Mouse (Mus musculus) 416B (cell line): ENCODE results near the gene Zbtb48.

Experiments
- DNase-seq: peaks from one replicate; pipeline ENCODE4 v3.0.0; 2011; ENCODE audit warnings: low read depth

Zbtb48 gene

GRCm38 (mm10) chr4:152029087-152029486 lies 1.6 kb upstream of the Zbtb48 start:
- peak; percentile 41 for DNase-seq

DNA sequence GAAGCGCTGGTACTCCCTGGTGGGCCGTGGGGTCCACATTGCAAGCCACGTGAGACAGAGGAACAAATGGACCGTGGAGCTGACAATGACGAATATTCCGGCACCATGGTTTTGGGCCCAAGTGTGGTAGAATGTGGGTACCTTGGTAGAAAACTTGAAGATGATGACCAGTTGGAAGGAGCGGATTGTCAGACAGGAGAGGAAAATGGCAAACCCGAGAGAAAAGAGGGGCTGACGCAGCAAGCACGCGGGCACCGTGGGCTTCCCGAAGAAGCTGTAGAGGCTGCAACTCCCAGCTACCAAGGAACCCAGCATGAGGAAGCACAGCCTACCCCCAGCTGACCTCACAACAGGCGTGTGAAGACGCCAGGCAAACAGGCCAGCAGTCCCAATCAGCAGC lies 985 bp upstream of the Zbtb48 start:
- no peak for DNase-seq

GRCm38 (mm10) chr4:152026751-152027508 lies 541 bp downstream of the Zbtb48 start:
- no peak for DNase-seq

DNA sequence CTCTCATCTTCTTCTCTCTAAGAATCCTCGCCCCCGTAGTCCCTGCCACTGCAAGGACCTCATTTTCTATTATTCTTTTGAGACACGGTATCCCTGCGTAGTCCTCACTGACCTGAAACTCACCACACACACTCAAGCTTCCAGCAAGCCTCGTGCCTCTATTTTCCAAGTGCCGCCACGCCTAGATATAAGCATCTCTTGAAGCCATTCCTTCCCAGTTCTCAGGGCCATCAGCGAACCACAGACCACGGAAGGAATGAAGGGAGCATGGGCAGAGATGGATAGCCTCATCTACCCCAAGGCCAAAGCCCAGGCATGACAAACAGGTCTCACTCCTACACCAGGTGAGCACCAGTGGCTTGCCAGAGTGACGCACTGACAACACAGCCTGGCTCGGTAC lies 2.9 kb downstream of the Zbtb48 start:
- DNase-seq, result no peak

GRCm38 (mm10) chr4:152022506-152022905 lies 5.0 kb downstream of the Zbtb48 start:
- no peak for DNase-seq

DNA sequence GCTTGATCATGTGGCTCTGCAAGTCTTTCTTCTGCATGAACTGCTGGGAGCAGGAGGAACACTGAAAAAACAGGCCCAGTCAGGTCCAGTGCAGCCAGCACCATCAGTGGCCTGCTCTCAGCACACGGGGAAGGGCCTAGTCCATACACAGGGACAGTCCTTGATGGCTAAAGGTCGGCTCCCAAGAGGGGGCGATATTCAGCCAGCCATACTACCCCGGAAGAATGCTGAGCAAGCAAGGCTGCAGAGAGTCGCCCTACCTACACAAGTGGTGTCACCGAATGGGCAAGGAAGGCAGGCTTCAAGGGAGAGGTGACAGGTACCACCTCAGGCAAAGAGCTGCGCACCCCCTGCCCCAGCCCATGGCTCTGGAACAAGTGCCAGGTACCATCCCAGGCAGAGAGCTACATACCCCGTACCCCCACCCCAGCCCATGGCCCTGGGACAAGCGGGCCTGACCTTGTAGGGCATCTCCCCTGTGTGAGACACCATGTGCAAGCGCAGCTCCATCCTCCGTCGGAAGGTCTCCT lies 5.8 kb downstream of the Zbtb48 start:
- no peak for DNase-seq

GRCm38 (mm10) chr4:152020024-152020423 lies 7.4 kb downstream of the Zbtb48 start:
- DNase-seq, result no peak

DNA sequence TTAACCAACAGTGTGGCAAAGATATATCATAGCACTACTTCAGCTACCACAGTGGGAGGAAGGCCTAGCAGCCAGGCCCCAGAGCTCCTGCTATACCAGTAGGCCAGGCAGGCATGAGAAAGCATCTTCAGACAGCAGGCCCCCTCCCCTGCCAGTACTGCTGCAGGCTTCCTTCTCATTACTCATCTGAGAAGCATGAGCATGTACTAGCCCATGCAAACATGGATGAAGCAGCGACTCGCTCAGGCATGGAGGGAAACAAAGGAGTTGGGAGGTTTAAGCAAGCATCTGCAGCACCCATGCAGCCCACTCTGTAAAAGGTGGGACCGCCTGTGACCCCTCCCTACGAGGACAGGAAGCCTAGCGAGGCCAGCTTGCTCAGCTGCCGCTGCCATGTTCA lies 8.4 kb downstream of the Zbtb48 start:
- DNase-seq, result no peak

DNA sequence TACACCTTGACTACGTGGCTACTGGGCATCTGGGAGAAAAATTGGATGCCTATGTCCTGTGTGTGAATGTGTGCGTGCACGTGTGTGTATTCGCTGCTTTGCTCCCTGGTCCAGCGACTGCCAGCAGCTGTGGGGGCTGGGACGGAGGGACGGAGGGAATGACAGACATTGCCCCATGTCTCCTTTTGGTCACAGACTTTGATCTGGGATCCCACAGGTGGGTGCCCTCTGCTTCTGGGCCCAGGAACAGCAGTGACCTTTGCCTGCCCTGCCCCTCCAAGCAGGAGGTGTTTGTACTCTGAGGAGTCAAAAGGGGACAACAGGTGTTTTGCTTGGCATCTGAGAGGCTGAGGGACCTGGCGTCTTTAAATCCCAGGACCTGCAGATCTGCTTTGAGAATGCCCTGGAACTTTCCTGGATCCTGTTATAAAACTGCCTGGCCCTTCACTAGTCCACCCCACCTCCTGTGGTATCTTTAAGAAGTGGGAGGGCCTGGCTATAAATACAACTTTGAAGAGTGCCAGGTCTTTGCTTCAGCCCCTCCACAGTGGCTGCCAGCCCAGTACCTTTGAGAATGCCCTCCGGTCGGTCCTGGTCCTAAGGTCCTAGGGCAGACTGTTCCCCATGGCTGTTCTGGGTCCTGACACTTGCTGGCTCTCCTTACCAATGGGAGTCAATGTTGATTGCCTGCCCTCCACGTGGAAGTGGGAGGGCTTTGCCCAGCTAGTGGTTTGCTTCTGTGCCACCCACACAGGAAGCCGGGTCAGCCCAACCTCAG lies 14.2 kb downstream of the Zbtb48 start:
- peak; percentile 56 for DNase-seq

- DNase-seq, result no peak
Measured at GRCm38 (mm10) chr4:152012109-152012508, 15.4 kb downstream of the Zbtb48 start.

DNA sequence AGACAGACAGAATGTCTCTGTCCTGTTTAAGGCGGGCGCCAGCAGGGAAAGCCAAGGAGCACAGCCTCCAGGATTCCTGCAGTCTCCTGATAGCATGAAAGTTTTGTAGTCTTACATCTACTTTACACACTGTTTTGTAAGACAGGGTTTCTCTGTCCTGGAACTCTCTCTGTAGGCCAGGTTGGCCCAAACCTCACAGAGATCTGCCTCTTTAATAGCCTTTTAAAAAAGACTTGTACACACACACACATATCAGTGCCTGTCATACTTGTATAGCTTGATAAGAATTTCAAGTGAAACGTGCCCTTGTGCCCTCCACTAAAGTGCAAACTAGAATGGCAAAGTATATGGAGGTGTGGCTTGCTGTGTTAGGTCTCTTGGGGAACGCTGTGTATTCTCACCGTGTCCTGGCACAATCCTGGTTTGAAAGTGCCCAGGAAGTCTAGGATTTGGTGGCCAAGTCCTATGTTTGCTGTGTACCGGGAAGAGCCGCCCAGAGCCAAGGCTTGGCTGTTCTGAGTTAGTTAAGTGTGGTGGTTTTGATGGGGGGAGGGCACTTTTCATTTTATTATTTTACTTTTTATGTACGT lies 16.2 kb downstream of the Zbtb48 start:
- DNase-seq, result no peak

DNA sequence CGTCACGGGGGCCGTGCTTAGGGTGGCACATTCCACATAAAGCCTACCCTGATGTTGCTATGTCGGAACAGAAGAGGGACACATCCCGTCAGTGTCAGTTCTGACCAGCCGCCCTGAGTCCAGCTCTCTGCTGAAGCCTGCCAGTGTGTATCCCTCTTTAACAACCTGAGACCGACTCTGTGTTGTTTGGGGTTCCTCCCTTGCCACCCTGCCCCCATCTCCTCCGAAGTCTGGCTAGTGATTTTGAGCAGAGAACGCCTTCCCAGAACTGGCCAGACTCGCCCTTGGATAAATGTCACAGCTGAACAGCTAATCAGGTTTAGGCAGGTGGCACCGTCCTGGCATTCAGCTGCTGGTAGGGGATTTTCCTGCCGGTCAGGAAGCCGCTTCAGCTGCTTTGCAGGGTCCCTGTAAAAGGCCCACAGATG lies 16.8 kb downstream of the Zbtb48 start:
- no peak for DNase-seq

GRCm38 (mm10) chr4:152010091-152010706 lies 17.3 kb downstream of the Zbtb48 start:
- peak; percentile 87 for DNase-seq

- no peak for DNase-seq
Measured at GRCm38 (mm10) chr4:152009076-152010051, 18.1 kb downstream of the Zbtb48 start.

GRCm38 (mm10) chr4:152008622-152009075 lies 18.8 kb downstream of the Zbtb48 start, which contains the start of gene Klhl21:
Klhl21 (plus strand) TSS chr4:152008803.
- DNase-seq, result peak; percentile 95

DNA sequence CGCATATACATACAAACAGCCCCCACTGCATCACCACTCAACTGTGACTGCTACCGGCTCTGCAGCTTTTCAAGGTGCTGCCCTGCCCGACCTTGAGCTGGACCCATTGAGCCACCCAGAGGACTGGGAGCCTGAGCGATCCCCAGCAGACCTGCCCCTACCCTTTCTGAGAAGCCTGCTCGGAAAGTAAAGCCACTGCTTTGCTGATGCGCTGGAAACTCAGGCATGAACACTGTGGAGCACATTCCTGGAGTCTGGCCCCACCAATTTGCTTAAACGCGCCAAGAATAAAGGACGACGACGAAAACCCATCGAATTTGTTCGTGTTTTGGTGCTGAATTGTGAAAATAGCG lies 19.3 kb downstream of the Zbtb48 start:
- no peak for DNase-seq

- DNase-seq, result no peak
Measured at GRCm38 (mm10) chr4:152007481-152008147, 19.9 kb downstream of the Zbtb48 start.

GRCm38 (mm10) chr4:152006812-152007211 lies 20.7 kb downstream of the Zbtb48 start:
- no peak for DNase-seq

DNA sequence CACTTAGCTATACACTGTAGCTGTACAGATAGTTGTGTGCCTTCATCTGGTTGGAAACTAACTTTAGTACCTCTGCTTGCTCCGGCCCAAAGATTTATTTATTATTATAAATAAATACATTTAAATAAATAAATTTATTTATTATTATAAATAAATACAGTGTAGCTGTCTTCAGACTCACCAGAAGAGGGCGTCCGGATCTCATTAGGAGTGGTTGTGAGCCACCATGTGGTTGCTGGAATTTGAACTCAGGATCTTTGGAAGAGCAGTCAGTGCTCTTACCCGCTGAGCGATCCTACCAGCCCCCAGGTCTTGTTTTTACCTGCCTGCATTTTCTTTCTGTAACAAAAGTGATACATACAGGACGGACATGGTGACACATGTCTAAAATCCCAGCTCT lies 21.3 kb downstream of the Zbtb48 start:
- DNase-seq, result peak; percentile 50

GRCm38 (mm10) chr4:152002063-152002462 lies 25.4 kb downstream of the Zbtb48 start:
- no peak for DNase-seq
